Mouse (Mus musculus): ENCODE measurements around the gene Tctn1.

GRCm38 (mm10) chr5:122247934-122248333, 16.3 kb downstream of the Tctn1 start:
- TF ChIP-seq CTCF (IDR thresholded peaks at IDR 0.05; ENCODE audit: low read depth, low read length): no peak
- TF ChIP-seq POLR2A (IDR thresholded peaks at IDR 0.05; ENCODE audit: extremely low read depth, insufficient read depth, low read length): no peak

Data from liver, adult 2 months (tissue).